Mouse (Mus musculus) embryonic facial prominence, embryonic 15.5 days (tissue): ENCODE measurements at regions not wholly inside any gene's neighbourhood (a gene's known extent, or its start where the extent isn't known, plus 50 kb on each side); places are given as distances from the start of the nearest gene placed in this dataset.
A peak's percentile ranks its signal among the peaks of the same experiment; 100 is the strongest.

ENCODE experiments used
- ATAC-seq: fragments of 200-750 bp; cut with Nextera tagmentation; 2 replicates; pipeline ENCODE4 v1.8.0; 2017; ENCODE audit warnings: low read depth, moderate TSS enrichment; ENCODE audit not compliant: insufficient number of reproducible peaks, low FRiP score, low TSS enrichment
- H3K27ac ChIP-seq: fragments of 300-500 bp; sonication (generic); replicated peaks from 2 replicates; pipeline ENCODE4 v1.5.1; 2015; ENCODE audit warnings: mild to moderate bottlenecking, inconsistent platforms
- H3K27me3 ChIP-seq: fragments of 300-500 bp; sonication (generic); 2 replicates; pipeline ENCODE4 v1.6.1; 2015; ENCODE audit warnings: inconsistent platforms
- H3K36me3 ChIP-seq: fragments of 300-500 bp; sonication (generic); 2 replicates; pipeline ENCODE4 v1.6.1; 2015; ENCODE audit warnings: mild to moderate bottlenecking, inconsistent platforms
- H3K4me1 ChIP-seq: fragments of 300-500 bp; sonication (generic); 2 replicates; pipeline ENCODE4 v1.6.1; 2015; ENCODE audit warnings: inconsistent platforms
- H3K4me2 ChIP-seq: fragments of 300-500 bp; sonication (generic); replicated peaks from 2 replicates; pipeline ENCODE4 v1.6.1; 2015; ENCODE audit warnings: mild to moderate bottlenecking, inconsistent platforms
- H3K4me3 ChIP-seq: fragments of 300-500 bp; sonication (generic); replicated peaks from 2 replicates; pipeline ENCODE4 v1.5.1; 2015; ENCODE audit warnings: mild to moderate bottlenecking, inconsistent platforms
- H3K9ac ChIP-seq: fragments of 300-500 bp; sonication (generic); 2 replicates; pipeline ENCODE4 v1.6.1; 2015; ENCODE audit warnings: inconsistent platforms
- H3K9me3 ChIP-seq: fragments of 300-500 bp; sonication (generic); replicated peaks from 2 replicates; pipeline ENCODE4 v1.6.1; 2016; ENCODE audit warnings: inconsistent platforms
- WGBS: fragments of 180-500 bp; shearing (Covaris S2); methylation state at CpG from one replicate; pipeline ENCODE4 v1.1.7; 2015; 5-methylcytosine and 5-hydroxymethylcytosine counted together

- H3K27ac ChIP-seq, result no peak overlapping the region
- H3K4me3 ChIP-seq, result no peak overlapping the region
- 70% methylated on average over 3 of the region's 3 CpGs for WGBS
- H3K9ac ChIP-seq, result no peak overlapping the region
- no peaks in the 10 kb centered on the region for H3K36me3 ChIP-seq
- no peaks in the 10 kb centered on the region for H3K9me3 ChIP-seq
- ATAC-seq, result no peak
- no peaks in the 10 kb centered on the region for H3K27me3 ChIP-seq
- H3K4me2 ChIP-seq, result no peak overlapping the region
- no peaks in the 10 kb centered on the region for H3K4me1 ChIP-seq
These were observed 136.6 kb downstream of the Tmem38b start for GRCm38 (mm10) chr4:53962458-53962857.

GRCm38 (mm10) chr4:53970461-53970860 lies 144.6 kb downstream of the Tmem38b start:
- H3K4me3 ChIP-seq, result no peak overlapping the region

GRCm38 (mm10) chr4:53970960-53971359 lies 145.1 kb downstream of the Tmem38b start:
- Histone ChIP-seq H3K4me2 (no peak overlapping the region), H3K9ac (no peak overlapping the region), H3K36me3 (no peaks in the 10 kb centered on the region), H3K27me3 (no peaks in the 10 kb centered on the region), H3K27ac (no peak overlapping the region), H3K4me3 (no peak overlapping the region), H3K4me1 (no peaks in the 10 kb centered on the region), H3K9me3 (no peaks in the 10 kb centered on the region)
- ATAC-seq, result no peak
- 87% methylated on average over 2 of the region's 2 CpGs for WGBS

More at GRCm38 (mm10) chr4:53970461-53970860, 144.6 kb downstream of the Tmem38b start:
- no peaks in the 10 kb centered on the region for H3K36me3 ChIP-seq
- no peaks in the 10 kb centered on the region for H3K27me3 ChIP-seq
- ATAC-seq, result no peak
- H3K27ac ChIP-seq, result no peak overlapping the region
- no peak overlapping the region for H3K4me2 ChIP-seq
- no peaks in the 10 kb centered on the region for H3K9me3 ChIP-seq
- H3K4me1 ChIP-seq, result no peaks in the 10 kb centered on the region
- no peak overlapping the region for H3K9ac ChIP-seq

- H3K27ac ChIP-seq, result no peak overlapping the region
- WGBS, result 59% methylated on average over 12 of the region's 12 CpGs
- no peak for ATAC-seq
These were observed 150.3 kb downstream of the Tmem38b start for GRCm38 (mm10) chr4:53976036-53976638.

GRCm38 (mm10) chr4:53986519-53987301 lies 160.9 kb downstream of the Tmem38b start:
- Histone ChIP-seq H3K4me3 (no peak overlapping the region), H3K4me1 (no peaks in the 10 kb centered on the region), H3K4me2 (no peak overlapping the region), H3K9ac (no peak overlapping the region), H3K9me3 (no peaks in the 10 kb centered on the region), H3K36me3 (no peaks in the 10 kb centered on the region), H3K27me3 (no peaks in the 10 kb centered on the region), H3K27ac (no peak overlapping the region)
- 78% methylated on average over 8 of the region's 8 CpGs for WGBS
- no peak for ATAC-seq

More at GRCm38 (mm10) chr4:53976036-53976638, 150.3 kb downstream of the Tmem38b start:
- H3K9me3 ChIP-seq, result no peaks in the 10 kb centered on the region
- H3K9ac ChIP-seq, result no peak overlapping the region
- no peak overlapping the region for H3K4me2 ChIP-seq
- no peak overlapping the region for H3K4me3 ChIP-seq
- no peaks in the 10 kb centered on the region for H3K27me3 ChIP-seq
- H3K4me1 ChIP-seq, result no peaks in the 10 kb centered on the region
- H3K36me3 ChIP-seq, result no peaks in the 10 kb centered on the region

GRCm38 (mm10) chr4:53987536-53987935 lies 161.7 kb downstream of the Tmem38b start:
- Histone ChIP-seq H3K9ac (no peak overlapping the region), H3K4me3 (no peak overlapping the region), H3K27me3 (no peaks in the 10 kb centered on the region), H3K4me2 (no peak overlapping the region), H3K36me3 (no peaks in the 10 kb centered on the region), H3K9me3 (no peaks in the 10 kb centered on the region), H3K27ac (no peak overlapping the region), H3K4me1 (no peaks in the 10 kb centered on the region)
- WGBS, result 70% methylated on average over 11 of the region's 11 CpGs
- ATAC-seq, result no peak

GRCm38 (mm10) chr4:54021069-54021829 lies 195.4 kb downstream of the Tmem38b start:
- Histone ChIP-seq H3K9ac (no peak overlapping the region), H3K27me3 (no peaks in the 10 kb centered on the region), H3K9me3 (no peaks in the 10 kb centered on the region), H3K36me3 (no peaks in the 10 kb centered on the region), H3K4me1 (peaks cover 10% of the 10 kb centered on the region), H3K27ac (peak overlapping the region; percentile 40; the same call in 1 of the 2 replicates), H3K4me2 (peak overlapping the region; percentile 13; the same call in 1 of the 2 replicates), H3K4me3 (no peak overlapping the region)
- WGBS, result 18% methylated on average over 12 of the region's 12 CpGs
- ATAC-seq, result no peak

- Histone ChIP-seq H3K27ac (peak overlapping the region; percentile 40; the same call in 1 of the 2 replicates), H3K36me3 (no peaks in the 10 kb centered on the region), H3K4me2 (peak overlapping the region; percentile 13; the same call in 1 of the 2 replicates), H3K4me3 (no peak overlapping the region), H3K27me3 (no peaks in the 10 kb centered on the region), H3K9me3 (no peaks in the 10 kb centered on the region), H3K4me1 (peaks cover 10% of the 10 kb centered on the region), H3K9ac (no peak overlapping the region)
- ATAC-seq, result no peak
- WGBS, result 27% methylated on average over 6 of the region's 6 CpGs
These were observed 196.1 kb downstream of the Tmem38b start for GRCm38 (mm10) chr4:54021861-54022385.

GRCm38 (mm10) chr4:54026919-54027318 lies 201.1 kb downstream of the Tmem38b start:
- Histone ChIP-seq H3K9me3 (no peaks in the 10 kb centered on the region), H3K27ac (no peak overlapping the region), H3K4me3 (no peak overlapping the region), H3K36me3 (no peaks in the 10 kb centered on the region), H3K4me2 (no peak overlapping the region), H3K4me1 (peaks cover 3% of the 10 kb centered on the region), H3K27me3 (no peaks in the 10 kb centered on the region), H3K9ac (no peak overlapping the region)
- 78% methylated on average over 3 of the region's 3 CpGs for WGBS
- ATAC-seq, result no peak

- H3K4me2 ChIP-seq, result no peak overlapping the region
These were observed 201.9 kb downstream of the Tmem38b start for GRCm38 (mm10) chr4:54027565-54028237.

More at GRCm38 (mm10) chr4:54027565-54028237, 201.9 kb downstream of the Tmem38b start:
- no peaks in the 10 kb centered on the region for H3K9me3 ChIP-seq
- no peak for ATAC-seq
- H3K4me3 ChIP-seq, result no peak overlapping the region
- H3K27ac ChIP-seq, result no peak overlapping the region
- no peaks in the 10 kb centered on the region for H3K36me3 ChIP-seq
- H3K9ac ChIP-seq, result no peak overlapping the region
- 17% methylated on average over 5 of the region's 5 CpGs for WGBS
- H3K4me1 ChIP-seq, result no peaks in the 10 kb centered on the region; the same call in 1 of the 2 replicates
- H3K27me3 ChIP-seq, result no peaks in the 10 kb centered on the region
